Mouse (Mus musculus): Measurements from ENCODE around the gene Golga2. TPM values are rescaled to one million over a fixed set of nuclear protein-coding genes. Genes with fewer than 3 reads are reported as not detected.

Golga2 gene
- polyA plus RNA-seq, 1 experiment from 2014 or later, result 24.9 TPM

GRCm38 (mm10) chr2:32349625-32350255, 62.6 kb downstream of the Golga2 start:
- Histone ChIP-seq H3K27me3 (no peaks in the 10 kb centered on the region), H3K36me3 (peaks cover 50% of the 10 kb centered on the region), H3K4me2 (peak overlapping the region; percentile 17; the same call in 1 of the 2 replicates), H3K9me3 (no peaks in the 10 kb centered on the region), H3K27ac (no peak overlapping the region), H3K9ac (replicated peaks) (no peak overlapping the region), H3K4me3 (replicated peaks) (no peak overlapping the region), H3K4me1 (replicated peaks) (peaks cover 38% of the 10 kb centered on the region)
- ATAC-seq (ENCODE audit: insufficient number of reproducible peaks, insufficient read depth, low FRiP score, low TSS enrichment, low read depth), result no peak
- 65% methylated on average over 8 of the region's 8 CpGs for WGBS

DNA sequence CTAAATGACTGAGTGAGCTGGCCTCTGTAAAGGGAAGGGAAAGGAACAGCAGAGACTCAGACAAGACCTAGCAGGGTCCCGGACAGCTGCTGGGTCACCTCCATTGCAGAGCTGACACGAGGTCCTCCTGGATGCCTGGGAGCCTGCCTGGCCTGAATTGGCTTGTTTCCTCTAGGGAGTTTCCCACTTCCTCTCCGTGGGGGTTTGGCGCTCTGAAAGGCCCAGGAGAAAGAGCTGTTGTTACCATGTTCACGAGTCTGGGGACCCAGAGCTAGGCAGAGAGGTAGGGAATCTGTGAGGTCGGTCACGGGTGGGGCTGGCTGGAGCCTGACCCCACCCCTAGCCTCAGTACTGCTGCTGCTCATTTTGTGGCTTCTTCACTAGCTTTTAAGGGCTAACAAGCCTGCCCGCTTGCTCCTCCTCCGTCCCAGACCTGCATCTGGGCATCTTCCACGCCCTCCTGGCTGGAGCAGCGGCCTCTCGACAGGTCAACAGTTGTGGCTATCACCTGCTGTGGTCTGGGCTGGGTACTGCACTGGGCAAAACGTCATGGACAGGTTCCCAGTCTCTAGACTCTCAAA, 63.4 kb downstream of the Golga2 start:
- no peaks in the 10 kb centered on the region for H3K27me3 ChIP-seq
- WGBS, result 62% methylated on average over 13 of the region's 13 CpGs
- peaks cover 38% of the 10 kb centered on the region for H3K4me1 ChIP-seq (replicated peaks)
- ATAC-seq (ENCODE audit: insufficient number of reproducible peaks, insufficient read depth, low FRiP score, low TSS enrichment, low read depth), result no peak
- peak overlapping the region; percentile 70 for H3K4me2 ChIP-seq
- H3K27ac ChIP-seq, result 0 out of 2 replicates have a peak overlapping the region, but pooled peaks have one; percentile 94
- H3K4me3 ChIP-seq (replicated peaks), result no peak overlapping the region
- peaks cover 45% of the 10 kb centered on the region for H3K36me3 ChIP-seq
- no peaks in the 10 kb centered on the region for H3K9me3 ChIP-seq
- H3K9ac ChIP-seq (replicated peaks), result no peak overlapping the region; the same call in 1 of the 2 replicates

GRCm38 (mm10) chr2:32351471-32351961, 64.3 kb downstream of the Golga2 start:
- H3K9ac ChIP-seq (replicated peaks), result peak overlapping the region; percentile 87
- H3K9me3 ChIP-seq, result no peaks in the 10 kb centered on the region
- H3K4me2 ChIP-seq, result peak overlapping the region; percentile 70
- H3K4me1 ChIP-seq (replicated peaks), result peaks cover 38% of the 10 kb centered on the region
- 53% methylated on average over 9 of the region's 9 CpGs for WGBS
- peak overlapping the region; percentile 94 for H3K27ac ChIP-seq
- peak overlapping the region; percentile 80 for H3K4me3 ChIP-seq (replicated peaks)
- H3K36me3 ChIP-seq, result peaks cover 42% of the 10 kb centered on the region
- no peaks in the 10 kb centered on the region for H3K27me3 ChIP-seq
- ATAC-seq (ENCODE audit: insufficient number of reproducible peaks, insufficient read depth, low FRiP score, low TSS enrichment, low read depth), result no peak

GRCm38 (mm10) chr2:32352151-32353006, 65.2 kb downstream of the Golga2 start, which contains the start of gene Ciz1:
Gene Ciz1, plus strand, starts transcription at chr2:32352327.
- Histone ChIP-seq H3K4me3 (replicated peaks) (peak within 1 kb of the TSS; percentile 80), H3K9ac (replicated peaks) (peak within 1 kb of the TSS; percentile 87), H3K4me2 (peak within 1 kb of the TSS; percentile 70), H3K27ac (peak within 1 kb of the TSS; percentile 94), H3K9me3 (no peaks in the 10 kb centered on the region), H3K4me1 (replicated peaks) (peaks cover 38% of the 10 kb centered on the region), H3K27me3 (no peaks in the 10 kb centered on the region), H3K36me3 (peaks cover 34% of the 10 kb centered on the region)
- ATAC-seq (ENCODE audit: insufficient number of reproducible peaks, insufficient read depth, low FRiP score, low TSS enrichment, low read depth), result peak; percentile 60
- under 1% methylated on average over 39 of the region's 52 CpGs for WGBS

- no peaks in the 10 kb centered on the region for H3K9me3 ChIP-seq
- WGBS, result under 1% methylated on average over 63 of the region's 63 CpGs
- peak within 1 kb of the TSS; percentile 94 for H3K27ac ChIP-seq
- peaks cover 27% of the 10 kb centered on the region for H3K36me3 ChIP-seq
- no peaks in the 10 kb centered on the region for H3K27me3 ChIP-seq
- H3K4me1 ChIP-seq (replicated peaks), result peaks cover 38% of the 10 kb centered on the region
- peak within 1 kb of the TSS; percentile 87 for H3K9ac ChIP-seq (replicated peaks)
- peak within 1 kb of the TSS; percentile 80 for H3K4me3 ChIP-seq (replicated peaks)
- 0 out of 2 replicates have a peak, but pooled peaks have one; percentile 48 for ATAC-seq (ENCODE audit: insufficient number of reproducible peaks, insufficient read depth, low FRiP score, low TSS enrichment, low read depth)
- peak within 1 kb of the TSS; percentile 70 for H3K4me2 ChIP-seq
Observed at GRCm38 (mm10) chr2:32353007-32353542, 65.9 kb downstream of the Golga2 start, which contains the start of gene Dnm1. Gene Dnm1, minus strand, starts transcription at chr2:32353338.

DNA sequence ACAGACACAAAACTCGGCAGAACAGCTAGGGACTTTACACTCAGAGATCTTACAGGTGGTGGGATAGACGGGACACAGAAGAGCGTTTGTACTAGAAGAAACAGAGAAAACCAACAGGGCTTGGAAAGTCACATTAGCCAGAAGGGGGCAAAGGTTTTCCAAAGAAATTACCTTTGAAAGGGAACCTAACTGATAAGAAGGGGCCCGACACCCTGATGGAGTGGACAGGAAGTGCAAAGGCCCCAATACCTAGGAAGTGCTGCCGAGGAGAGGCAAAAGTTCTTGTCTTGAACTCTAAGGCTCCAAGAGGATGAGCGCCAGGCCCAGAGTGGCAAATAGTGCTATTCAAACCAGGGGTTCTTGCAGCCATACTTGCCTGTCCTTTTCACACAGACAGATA, 66.7 kb downstream of the Golga2 start:
- Histone ChIP-seq H3K36me3 (peaks cover 19% of the 10 kb centered on the region), H3K4me1 (replicated peaks) (peaks cover 34% of the 10 kb centered on the region), H3K27ac (0 out of 2 replicates have a peak overlapping the region, but pooled peaks have one; percentile 94), H3K9ac (replicated peaks) (peak overlapping the region; percentile 12; the same call in 1 of the 2 replicates), H3K9me3 (no peaks in the 10 kb centered on the region), H3K27me3 (no peaks in the 10 kb centered on the region), H3K4me3 (replicated peaks) (peak overlapping the region; percentile 80; the same call in 1 of the 2 replicates), H3K4me2 (peak overlapping the region; percentile 70)
- no peak for ATAC-seq (ENCODE audit: insufficient number of reproducible peaks, insufficient read depth, low FRiP score, low TSS enrichment, low read depth)
- WGBS, result 67% methylated on average over 6 of the region's 6 CpGs

GRCm38 (mm10) chr2:32354336-32354895, 67.2 kb downstream of the Golga2 start:
- Histone ChIP-seq H3K4me1 (replicated peaks) (peaks cover 34% of the 10 kb centered on the region), H3K27me3 (no peaks in the 10 kb centered on the region), H3K4me2 (no peak overlapping the region), H3K9me3 (no peaks in the 10 kb centered on the region), H3K4me3 (replicated peaks) (0 out of 2 replicates have a peak overlapping the region, but pooled peaks have one; percentile 80), H3K27ac (no peak overlapping the region), H3K9ac (replicated peaks) (no peak overlapping the region), H3K36me3 (peaks cover 13% of the 10 kb centered on the region)
- 89% methylated on average over 3 of the region's 3 CpGs for WGBS
- ATAC-seq (ENCODE audit: insufficient number of reproducible peaks, insufficient read depth, low FRiP score, low TSS enrichment, low read depth), result no peak

DNA sequence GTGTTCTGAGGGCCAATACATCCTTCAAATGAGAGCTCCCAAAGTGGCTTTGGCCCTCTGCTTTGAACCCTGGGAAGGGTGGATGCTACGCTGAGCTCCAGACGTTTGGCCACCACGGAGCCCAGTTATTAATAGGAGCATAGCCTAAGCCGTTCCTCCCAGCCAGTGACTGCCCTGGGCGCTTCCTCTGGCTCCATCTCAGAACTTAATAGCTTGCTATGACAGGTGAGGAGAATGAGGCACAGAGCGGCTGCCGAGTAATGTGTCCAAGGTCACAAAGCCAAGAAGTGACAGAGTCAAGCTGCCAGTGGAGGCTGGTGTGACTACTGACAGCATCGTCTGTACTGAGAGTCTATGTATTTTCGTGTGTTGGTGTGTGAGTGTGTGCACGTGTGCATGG, 69.0 kb downstream of the Golga2 start:
- Histone ChIP-seq H3K4me2 (no peak overlapping the region), H3K9me3 (no peaks in the 10 kb centered on the region), H3K4me1 (replicated peaks) (peaks cover 24% of the 10 kb centered on the region), H3K4me3 (replicated peaks) (no peak overlapping the region), H3K9ac (replicated peaks) (no peak overlapping the region), H3K27me3 (peaks cover 6% of the 10 kb centered on the region; the same call in 1 of the 2 replicates), H3K36me3 (no peaks in the 10 kb centered on the region), H3K27ac (no peak overlapping the region)
- ATAC-seq (ENCODE audit: insufficient number of reproducible peaks, insufficient read depth, low FRiP score, low TSS enrichment, low read depth), result no peak
- WGBS, result 63% methylated on average over 10 of the region's 10 CpGs

Measured in limb, embryonic 12.5 days (tissue).